Mouse (Mus musculus) stomach, postnatal 0 days (tissue): ENCODE results near the gene Olfr194. TPM values are rescaled to one million over a fixed set of nuclear protein-coding genes. Genes with fewer than 3 reads are reported as not detected.
"Not testable (repeated sequence)": the region's sequence is repeated elsewhere in the genome, so short reads cannot be mapped to it uniquely, and the experiment has no call there.

Source experiments
- ATAC-seq: fragments of 200-750 bp; cut with Nextera tagmentation; 2 replicates; pipeline ENCODE4 v1.8.0; 2017; ENCODE audit not compliant: low FRiP score, low TSS enrichment
- DNase-seq: peaks from one replicate; pipeline ENCODE4 v3.0.0-alpha.2; 2016; ENCODE audit warnings: low spot score
- H3K27ac ChIP-seq: fragments of 300-500 bp; sonication (generic); replicated peaks from 2 replicates; pipeline ENCODE4 v1.5.1; 2014; ENCODE audit warnings: mild to moderate bottlenecking, control low read depth
- H3K27me3 ChIP-seq: fragments of 300-500 bp; sonication (generic); 2 replicates; pipeline ENCODE4 v1.6.1; 2014; ENCODE audit warnings: low read length; ENCODE audit not compliant: control insufficient read depth, insufficient read depth
- H3K36me3 ChIP-seq: fragments of 300-500 bp; sonication (generic); 2 replicates; pipeline ENCODE4 v1.6.1; 2014; ENCODE audit warnings: low read length, mixed read lengths; ENCODE audit not compliant: control insufficient read depth, insufficient read depth
- H3K4me1 ChIP-seq: fragments of 300-500 bp; sonication (generic); replicated peaks from 2 replicates; pipeline ENCODE4 v1.6.1; 2014; ENCODE audit warnings: antibody characterized with exemption; ENCODE audit not compliant: control insufficient read depth, insufficient read depth
- H3K4me2 ChIP-seq: fragments of 300-500 bp; sonication (generic); replicated peaks from 2 replicates; pipeline ENCODE4 v1.6.1; 2014; ENCODE audit warnings: low read depth, mild to moderate bottlenecking, control low read depth, moderate library complexity
- H3K4me3 ChIP-seq: fragments of 300-500 bp; sonication (generic); 2 replicates; pipeline ENCODE4 v1.5.1; 2014; ENCODE audit warnings: low read depth, low read length, control low read depth
- H3K9ac ChIP-seq: fragments of 300-500 bp; sonication (generic); 2 replicates; pipeline ENCODE4 v1.6.1; 2014; ENCODE audit warnings: mild to moderate bottlenecking, low read length, control low read depth, mixed read lengths
- H3K9me3 ChIP-seq: fragments of 300-500 bp; sonication (generic); 2 replicates; pipeline ENCODE4 v1.6.1; 2016; ENCODE audit warnings: low read length; ENCODE audit not compliant: control insufficient read depth
- CTCF ChIP-seq: IDR thresholded peaks from 2 replicates; pipeline ENCODE4 v1.5.1; 2016; ENCODE audit warnings: antibody characterized with exemption, low read depth, mild to moderate bottlenecking, moderate library complexity
- EP300 ChIP-seq: optimal IDR thresholded peaks from 2 replicates; pipeline ENCODE3; 2016; ENCODE audit warnings: antibody characterized with exemption
- WGBS: fragments of 180-500 bp; shearing (Covaris S2); extraction: QIAGEN DNeasy Blood & Tissue Kit; methylation state at CpG from one replicate; pipeline ENCODE4 v1.1.7; 2014; 5-methylcytosine and 5-hydroxymethylcytosine counted together
- polyA plus RNA-seq: library from polyadenylated mRNA; unstranded; fragments of >200 nt; fragmentation: Nextera tagmentation; extraction: Ambion mirVana; gene quantifications from 2 replicates; pipeline ENCODE4 v1.2.1, GENCODE M21; 2015

Olfr194 gene
- polyA plus RNA-seq, 1 experiment from 2014 or later, result not detected

DNA sequence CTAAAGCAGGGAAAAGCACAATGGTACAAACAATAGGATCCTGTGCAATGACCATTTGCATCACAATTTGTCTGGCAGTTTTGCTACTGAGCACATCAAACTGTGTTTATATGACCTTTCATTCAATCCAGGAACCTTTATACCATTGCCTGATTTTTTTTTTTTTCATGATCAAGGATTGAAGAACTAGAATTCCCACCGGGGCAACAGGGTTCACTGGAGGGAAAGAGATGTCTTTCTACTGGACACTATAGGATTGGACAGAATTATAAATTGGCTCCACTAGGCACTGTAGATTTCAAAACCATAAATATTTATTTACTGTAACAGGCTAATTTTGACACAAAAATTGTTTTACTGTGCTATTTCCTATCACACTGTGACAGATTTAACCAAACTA, 9.1 kb downstream of the Olfr194 start, which contains the start of gene Olfr193:
Gene Olfr193 (minus strand): TSS at position 101 of the 400 bp plus-strand sequence.
- no peak within 1 kb of the TSS for H3K9ac ChIP-seq
- H3K9me3 ChIP-seq, result no peaks in the 10 kb centered on the region
- no peaks in the 10 kb centered on the region for H3K27me3 ChIP-seq
- H3K27ac ChIP-seq, result no peak within 1 kb of the TSS
- ATAC-seq (no peak), DNase-seq (no peak)
- no peak within 1 kb of the TSS for H3K4me3 ChIP-seq
- WGBS, result 93% methylated on average over 1 of the region's 1 CpGs
- H3K36me3 ChIP-seq, result no peaks in the 10 kb centered on the region
- TF ChIP-seq EP300, result no peak
- TF ChIP-seq CTCF, result no peak
- H3K4me1 ChIP-seq, result no peaks in the 10 kb centered on the region
- no peak within 1 kb of the TSS for H3K4me2 ChIP-seq

- H3K4me2 ChIP-seq, H3K9ac ChIP-seq, H3K4me3 ChIP-seq, DNase-seq, ATAC-seq, H3K36me3 ChIP-seq, H3K27ac ChIP-seq, H3K27me3 ChIP-seq, H3K9me3 ChIP-seq, H3K4me1 ChIP-seq: not testable (repeated sequence)
- WGBS, result 47% methylated on average over 5 of the region's 5 CpGs
These were observed 12.3 kb downstream of the Olfr194 start for GRCm38 (mm10) chr16:59108522-59108921.

DNA sequence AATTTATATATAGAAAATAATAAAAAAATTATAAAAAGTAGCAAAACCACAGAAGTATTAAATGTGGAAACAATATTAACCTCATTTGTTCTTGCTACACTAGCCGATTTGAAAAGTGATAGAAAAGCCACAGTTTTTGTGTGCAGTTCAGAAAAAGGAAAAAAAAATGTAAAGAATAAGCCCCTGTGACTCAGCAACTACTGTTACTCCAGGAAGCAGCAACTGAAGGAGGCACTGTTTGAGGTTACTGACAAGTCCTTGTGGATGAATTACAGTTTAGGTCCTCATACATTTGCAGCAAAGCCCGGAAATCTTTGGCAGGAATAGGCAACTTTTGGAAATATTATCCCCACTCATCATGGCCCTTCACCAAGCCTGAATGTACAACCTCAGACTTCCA, 15.6 kb downstream of the Olfr194 start:
- 70% methylated on average over 2 of the region's 2 CpGs for WGBS
- H3K4me3 ChIP-seq, result no peak overlapping the region
- no peak overlapping the region for H3K27ac ChIP-seq
- H3K4me1 ChIP-seq, result no peaks in the 10 kb centered on the region
- TF ChIP-seq CTCF (no peak), EP300 (no peak)
- DNase-seq (no peak), ATAC-seq (no peak)
- no peak overlapping the region for H3K4me2 ChIP-seq
- no peak overlapping the region for H3K9ac ChIP-seq
- no peaks in the 10 kb centered on the region for H3K36me3 ChIP-seq
- H3K9me3 ChIP-seq, result no peaks in the 10 kb centered on the region
- no peaks in the 10 kb centered on the region for H3K27me3 ChIP-seq

DNA sequence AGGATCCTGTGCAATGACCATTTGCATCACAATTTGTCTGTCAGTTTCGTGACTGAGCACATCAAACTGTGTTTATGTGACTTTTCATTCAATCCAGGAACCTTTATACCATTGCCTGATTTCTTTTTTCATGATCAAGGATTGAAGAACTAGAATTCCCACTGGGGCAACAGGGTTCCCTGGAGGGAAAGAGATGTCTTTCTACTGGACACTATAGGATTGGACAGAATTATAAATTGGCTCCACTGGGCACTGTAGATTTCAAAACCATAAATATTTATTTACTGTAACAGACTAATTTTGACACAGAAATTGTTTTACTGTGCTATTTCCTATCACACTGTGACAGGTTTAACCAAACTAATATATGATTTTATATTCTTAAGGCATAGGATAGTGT, 31.1 kb downstream of the Olfr194 start, which contains the start of gene Olfr191:
Gene Olfr191 (minus strand): TSS at position 101 of the 400 bp plus-strand sequence.
- WGBS, result 49% methylated on average over 1 of the region's 1 CpGs

DNA sequence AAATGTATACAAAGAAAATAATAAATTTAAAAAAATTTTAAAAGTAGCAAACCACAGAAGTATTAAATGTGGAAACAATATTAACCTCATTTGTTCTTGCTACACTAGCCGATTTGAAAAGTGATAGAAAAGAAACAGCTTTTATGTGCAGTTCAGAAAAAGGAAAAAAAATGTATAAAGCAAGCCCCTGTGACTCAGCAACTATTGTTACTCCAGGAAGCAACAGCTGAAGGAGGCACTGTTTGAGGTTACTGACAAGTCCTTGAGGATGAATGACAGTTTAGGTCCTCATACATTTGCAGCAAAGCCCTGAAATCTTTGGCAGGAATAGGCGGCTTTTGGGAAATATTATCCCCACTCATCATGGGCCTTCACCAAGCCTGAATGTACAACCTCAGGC, 39.8 kb downstream of the Olfr194 start:
- not testable (repeated sequence) for H3K27me3 ChIP-seq, H3K27ac ChIP-seq, H3K4me2 ChIP-seq, H3K9ac ChIP-seq, H3K9me3 ChIP-seq, H3K4me1 ChIP-seq, H3K4me3 ChIP-seq, DNase-seq, H3K36me3 ChIP-seq, ATAC-seq
- WGBS, result 79% methylated on average over 2 of the region's 2 CpGs

More for the DNA sequence above, 31.1 kb downstream of the Olfr194 start, which contains the start of gene Olfr191:
- not testable (repeated sequence) for H3K4me1 ChIP-seq, H3K27ac ChIP-seq, H3K36me3 ChIP-seq, ATAC-seq, H3K4me3 ChIP-seq, H3K27me3 ChIP-seq, H3K9me3 ChIP-seq, DNase-seq, H3K9ac ChIP-seq, H3K4me2 ChIP-seq

DNA sequence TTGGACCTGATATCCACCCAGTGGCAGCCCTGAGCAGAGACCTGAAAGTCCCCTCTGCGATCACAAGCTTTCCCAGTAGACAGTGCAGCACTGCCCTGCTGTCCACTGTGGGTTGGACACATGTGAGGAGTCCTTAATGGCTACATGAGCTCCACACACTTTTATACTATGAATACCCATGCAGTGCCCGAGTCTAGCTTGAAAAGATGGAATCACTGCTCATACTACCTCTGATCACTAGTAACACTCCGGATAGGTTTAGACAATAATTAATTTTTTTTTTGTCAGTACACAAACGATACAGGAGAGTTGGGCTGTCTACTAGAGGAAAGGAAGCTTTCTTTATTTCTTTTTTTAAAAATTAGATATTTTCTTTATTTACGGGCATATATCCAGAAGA, 43.0 kb downstream of the Olfr194 start, which contains the start of gene Olfr190:
Gene Olfr190 (minus strand): TSS at position 101 of the 400 bp plus-strand sequence.
- Histone ChIP-seq H3K4me1 (no peaks in the 10 kb centered on the region), H3K27me3 (no peaks in the 10 kb centered on the region), H3K9me3 (no peaks in the 10 kb centered on the region), H3K9ac (no peak within 1 kb of the TSS), H3K36me3 (no peaks in the 10 kb centered on the region), H3K27ac (no peak within 1 kb of the TSS), H3K4me3 (no peak within 1 kb of the TSS), H3K4me2 (no peak within 1 kb of the TSS)
- TF ChIP-seq CTCF, result no peak
- no peak for TF ChIP-seq EP300
- no peak for DNase-seq
- WGBS, result 79% methylated on average over 5 of the region's 5 CpGs
- no peak for ATAC-seq
